Comparison of ENCODE assay signal across 8 mouse cellular contexts in the genomic region with DNA sequence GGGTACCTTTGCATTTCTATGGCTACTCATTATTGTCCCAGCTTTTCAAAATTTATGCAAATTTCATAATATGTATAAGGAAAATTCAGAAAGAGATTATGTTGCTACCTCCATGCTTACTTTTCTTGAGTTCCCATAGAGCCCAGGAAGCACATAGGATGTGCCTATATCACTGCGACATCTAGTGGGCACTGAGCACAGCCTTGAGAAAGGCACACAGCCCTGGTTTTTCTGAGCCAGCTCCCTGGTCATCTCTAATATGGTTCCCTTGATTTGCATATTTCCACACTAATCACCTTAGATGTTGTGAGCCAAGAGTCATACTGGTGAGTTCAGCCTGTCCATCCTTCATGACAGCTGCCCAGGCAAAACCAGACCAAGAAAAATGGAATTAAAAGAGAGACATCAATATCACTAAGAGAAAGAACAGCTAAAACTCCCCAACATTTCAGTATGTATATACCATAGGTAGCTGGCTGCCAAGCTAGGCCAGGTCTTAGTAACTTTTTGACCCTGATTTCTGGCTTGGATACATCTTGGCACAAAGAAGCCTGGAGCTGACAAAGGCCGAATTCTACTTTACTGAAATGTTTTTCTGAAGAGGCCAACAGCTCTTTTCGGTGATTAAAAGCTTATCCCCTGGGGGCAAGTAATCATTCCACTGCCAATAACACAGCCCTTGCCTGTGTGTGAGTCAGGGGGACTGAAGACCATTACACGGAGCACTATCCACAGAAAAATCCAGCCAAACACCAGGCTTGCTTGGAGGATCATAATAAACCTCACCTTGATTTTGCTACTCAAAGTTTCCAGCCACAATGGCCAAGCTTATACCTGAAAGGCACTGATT.
DNase-seq lines count a peak whose midpoint lies in the region; ATAC-seq lines count a peak whose summit lies in the region.
"Had no signal": no experiment of that assay in that cellular context is flagged by ENCODE, and none has a peak within 500 bp of the region (broad histone marks: within the 10 kb centered on the region; RNA-seq: fewer than 3 reads in every experiment).

No protein-coding gene starts in this region.

- no peak overlapping the region for H3K9ac ChIP-seq in neural tube, embryonic 11.5 days (ENCODE audit: low read length)
- H3K9ac ChIP-seq in forebrain, embryonic 13.5 days, result no peak overlapping the region
- H3K9ac ChIP-seq in heart, embryonic 11.5 days (ENCODE audit: low read depth, low read length), result no peak overlapping the region
- H3K9ac ChIP-seq: liver, embryonic 15.5 days had no signal

- WGBS in neural tube, embryonic 11.5 days, result 45% methylated on average over 4 of the region's 4 CpGs
- WGBS in forebrain, embryonic 13.5 days, result 45% methylated on average over 4 of the region's 4 CpGs
- 53% methylated on average over 4 of the region's 4 CpGs for WGBS in heart, embryonic 11.5 days (ENCODE audit: insufficient replicate concordance)

- peak; percentile 13 for DNase-seq in neural tube, embryonic 11.5 days (ENCODE audit: low spot score)
- no peak for DNase-seq in neural tube, embryonic 10.5 days (ENCODE audit: extremely low spot score, low spot score)
- DNase-seq in cerebellum, adult 11 months, result peak; percentile 35
- DNase-seq in layer of hippocampus, adult 9-11 months, result peak; percentile 14
- DNase-seq in right cerebral cortex, postnatal 14 days, result peak; percentile 18

- no peaks in the 10 kb centered on the region for H3K4me1 ChIP-seq in neural tube, embryonic 11.5 days (ENCODE audit: control insufficient read depth, insufficient read depth, low read length)
- no peaks in the 10 kb centered on the region for H3K4me1 ChIP-seq in forebrain, embryonic 13.5 days
- no peaks in the 10 kb centered on the region for H3K4me1 ChIP-seq in heart, embryonic 11.5 days (ENCODE audit: control insufficient read depth, insufficient read depth, low read length)
- H3K4me1 ChIP-seq: liver, embryonic 15.5 days had no signal

- ATAC-seq in neural tube, embryonic 11.5 days (ENCODE audit: insufficient read depth, low FRiP score, low TSS enrichment), result peak; percentile 49
- ATAC-seq in forebrain, embryonic 13.5 days, result peak; percentile 55; the same call in 1 of the 2 replicates
- ATAC-seq in heart, embryonic 11.5 days (replicated peaks; ENCODE audit: insufficient number of reproducible peaks, low FRiP score, low TSS enrichment), result no peak

- no peak overlapping the region for H3K4me3 ChIP-seq in neural tube, embryonic 11.5 days (ENCODE audit: low read depth, low read length)
- no peak overlapping the region for H3K4me3 ChIP-seq in forebrain, embryonic 13.5 days
- H3K4me3 ChIP-seq in heart, embryonic 11.5 days (ENCODE audit: low read depth, low read length), result no peak overlapping the region
- H3K4me3 ChIP-seq: liver, embryonic 15.5 days had no signal

- H3K36me3 ChIP-seq in neural tube, embryonic 11.5 days (ENCODE audit: control insufficient read depth, insufficient read depth, low read length), result no peaks in the 10 kb centered on the region
- H3K36me3 ChIP-seq in forebrain, embryonic 13.5 days (ENCODE audit: poor library complexity, severe bottlenecking), result no peaks in the 10 kb centered on the region
- H3K36me3 ChIP-seq in heart, embryonic 11.5 days (ENCODE audit: control insufficient read depth, insufficient read depth, low read length), result no peaks in the 10 kb centered on the region
- H3K36me3 ChIP-seq: liver, embryonic 15.5 days had no signal

- H3K9me3 ChIP-seq in neural tube, embryonic 11.5 days (ENCODE audit: control insufficient read depth, low read length), result no peaks in the 10 kb centered on the region
- H3K9me3 ChIP-seq in forebrain, embryonic 13.5 days (replicated peaks), result no peaks in the 10 kb centered on the region
- H3K9me3 ChIP-seq in heart, embryonic 11.5 days (replicated peaks; ENCODE audit: control insufficient read depth, low read length), result no peaks in the 10 kb centered on the region
- H3K9me3 ChIP-seq: liver, embryonic 15.5 days had no signal

- H3K27ac ChIP-seq in neural tube, embryonic 11.5 days (ENCODE audit: low read depth, low read length), result no peak overlapping the region
- no peak overlapping the region for H3K27ac ChIP-seq in forebrain, embryonic 13.5 days
- H3K27ac ChIP-seq in heart, embryonic 11.5 days (ENCODE audit: low read depth, low read length), result no peak overlapping the region
- H3K27ac ChIP-seq: liver, embryonic 15.5 days had no signal

- H3K4me2 ChIP-seq in neural tube, embryonic 11.5 days (ENCODE audit: low read depth), result no peak overlapping the region
- no peak overlapping the region for H3K4me2 ChIP-seq in forebrain, embryonic 13.5 days
- no peak overlapping the region for H3K4me2 ChIP-seq in heart, embryonic 11.5 days
- H3K4me2 ChIP-seq: liver, embryonic 15.5 days had no signal

- H3K27me3 ChIP-seq in neural tube, embryonic 11.5 days (ENCODE audit: control insufficient read depth, insufficient read depth, low read length), result no peaks in the 10 kb centered on the region
- H3K27me3 ChIP-seq in forebrain, embryonic 13.5 days, result no peaks in the 10 kb centered on the region
- H3K27me3 ChIP-seq in heart, embryonic 11.5 days (ENCODE audit: control insufficient read depth, insufficient read depth, low read length), result no peaks in the 10 kb centered on the region
- H3K27me3 ChIP-seq: liver, embryonic 15.5 days had no signal
